Mouse (Mus musculus) heart, embryonic 14.5 days (tissue): ENCODE results near the gene Bhlhb9. TPM values are rescaled to one million over a fixed set of nuclear protein-coding genes. Genes with fewer than 3 reads are reported as not detected.
A peak's percentile ranks its signal among the peaks of the same experiment; 100 is the strongest.
"Not testable (repeated sequence)": the region's sequence is repeated elsewhere in the genome, so short reads cannot be mapped to it uniquely, and the experiment has no call there.

Source experiments
- ATAC-seq: fragments of 200-750 bp; cut with Nextera tagmentation; 2 replicates; pipeline ENCODE4 v1.8.0; 2017; ENCODE audit warnings: low read depth, moderate TSS enrichment; ENCODE audit not compliant: insufficient number of reproducible peaks, insufficient read depth, low FRiP score
- H3K27ac ChIP-seq, 2 experiments: fragments of 200-500 bp in 1 of 2; fragments of 300-500 bp in 1 of 2; sonication (generic) in 1 of 2; replicated peaks in 1 of 2; 2 replicates each; pipeline ENCODE4 v1.5.1; 2012 to 2014; ENCODE audit warnings: low read depth in 2 of 2, low read length in 2 of 2, control low read depth in 1 of 2, mild to moderate bottlenecking in 1 of 2, mixed read lengths in 1 of 2; ENCODE audit not compliant: control insufficient read depth in 1 of 2, insufficient read depth in 1 of 2
- H3K27me3 ChIP-seq: fragments of 300-500 bp; sonication (generic); 2 replicates; pipeline ENCODE4 v1.6.1; 2014; ENCODE audit warnings: mild to moderate bottlenecking, low read length, control low read depth; ENCODE audit not compliant: control insufficient read depth, insufficient read depth
- H3K36me3 ChIP-seq: fragments of 300-500 bp; sonication (generic); 2 replicates; pipeline ENCODE4 v1.6.1; 2014; ENCODE audit warnings: mild to moderate bottlenecking, control low read depth, low read length, mixed read lengths; ENCODE audit not compliant: control insufficient read depth, insufficient read depth
- H3K4me1 ChIP-seq, 2 experiments: fragments of 200-500 bp in 1 of 2; fragments of 300-500 bp in 1 of 2; sonication (generic) in 1 of 2; 2 replicates each; pipeline ENCODE4 v1.6.1; 2012 to 2014; ENCODE audit warnings: low read length in 2 of 2, control low read depth in 1 of 2, mixed read lengths in 1 of 2; ENCODE audit not compliant: control insufficient read depth in 2 of 2, insufficient read depth in 2 of 2
- H3K4me2 ChIP-seq: fragments of 300-500 bp; sonication (generic); 2 replicates; pipeline ENCODE4 v1.6.1; 2014; ENCODE audit warnings: mild to moderate bottlenecking, low read length
- H3K4me3 ChIP-seq, 2 experiments: fragments of 200-500 bp in 1 of 2; fragments of 300-500 bp in 1 of 2; sonication (generic) in 1 of 2; 2 replicates each; pipeline ENCODE4 v1.5.1; 2012 to 2014; ENCODE audit warnings: low read length in 2 of 2, mild to moderate bottlenecking in 2 of 2, control low read depth in 1 of 2, low read depth in 1 of 2, moderate library complexity in 1 of 2; ENCODE audit not compliant: control insufficient read depth in 1 of 2, insufficient read depth in 1 of 2
- H3K9ac ChIP-seq: fragments of 300-500 bp; sonication (generic); 2 replicates; pipeline ENCODE4 v1.6.1; 2014; ENCODE audit warnings: mild to moderate bottlenecking, low read length
- H3K9me3 ChIP-seq: fragments of 300-500 bp; sonication (generic); 2 replicates; pipeline ENCODE4 v1.6.1; 2016; ENCODE audit warnings: low read length, control low read depth; ENCODE audit not compliant: control insufficient read depth
- WGBS: fragments of 180-500 bp; shearing (Covaris S2); extraction: QIAGEN DNeasy Blood & Tissue Kit; methylation state at CpG from one replicate; pipeline ENCODE4 v1.1.7; 2014; 5-methylcytosine and 5-hydroxymethylcytosine counted together
- polyA plus RNA-seq: library from polyadenylated mRNA; unstranded; fragments of >200 nt; fragmentation: Nextera tagmentation; extraction: Ambion mirVana; gene quantifications from 2 replicates; pipeline ENCODE4 v1.2.1, GENCODE M21; 2014

Bhlhb9 gene
- polyA plus RNA-seq, 1 experiment from 2014 or later: 65.9 TPM

DNA sequence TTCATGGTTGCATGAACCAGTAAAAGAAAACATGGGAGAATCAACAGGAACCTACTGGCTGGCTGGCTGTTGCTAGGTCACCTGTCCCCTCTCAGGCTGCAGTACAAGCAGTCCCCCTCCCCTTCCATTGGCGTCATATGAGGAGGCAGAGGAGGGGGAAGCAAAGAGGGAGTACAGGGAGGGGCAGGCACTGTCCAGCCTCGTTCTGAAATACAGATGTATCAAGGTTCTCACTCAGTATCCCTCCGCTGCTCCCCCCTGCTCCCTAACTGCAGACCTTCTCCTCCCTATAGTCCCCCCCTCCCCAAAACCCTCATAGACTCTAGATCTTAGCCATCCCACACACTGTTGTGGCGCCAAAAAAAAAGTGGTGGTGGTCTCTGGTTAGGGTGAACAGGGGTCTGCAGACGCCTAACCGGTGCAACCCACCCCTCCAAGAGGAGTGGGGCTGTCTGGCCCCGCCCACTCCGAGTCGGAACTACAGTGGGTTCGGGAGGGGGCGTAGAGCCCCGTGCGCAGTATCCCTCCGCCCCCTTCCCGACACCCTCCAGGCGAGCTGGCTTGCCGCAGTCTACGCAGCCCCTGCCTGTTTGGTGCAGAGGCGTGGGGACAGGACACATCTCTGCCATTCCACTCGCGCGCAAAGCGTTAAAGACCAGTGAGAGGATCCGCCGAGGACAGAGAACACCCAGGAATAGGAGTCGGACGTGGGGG, 1.6 kb upstream of the Bhlhb9 start:
- H3K27ac ChIP-seq: peak overlapping the region in 1 of 2 experiments; percentile 47; a peak in 1 of 4 replicates
- not testable (repeated sequence) for H3K4me1 ChIP-seq, H3K27me3 ChIP-seq, H3K9me3 ChIP-seq
- peak overlapping the region; percentile 64 for H3K4me2 ChIP-seq
- WGBS: 17% methylated on average over 24 of the region's 27 CpGs
- peaks cover 19% of the 10 kb centered on the region for H3K36me3 ChIP-seq
- H3K4me3 ChIP-seq: peak overlapping the region; percentile 60 to 71
- peak overlapping the region; percentile 73 for H3K9ac ChIP-seq
- peak; percentile 86 for ATAC-seq

DNA sequence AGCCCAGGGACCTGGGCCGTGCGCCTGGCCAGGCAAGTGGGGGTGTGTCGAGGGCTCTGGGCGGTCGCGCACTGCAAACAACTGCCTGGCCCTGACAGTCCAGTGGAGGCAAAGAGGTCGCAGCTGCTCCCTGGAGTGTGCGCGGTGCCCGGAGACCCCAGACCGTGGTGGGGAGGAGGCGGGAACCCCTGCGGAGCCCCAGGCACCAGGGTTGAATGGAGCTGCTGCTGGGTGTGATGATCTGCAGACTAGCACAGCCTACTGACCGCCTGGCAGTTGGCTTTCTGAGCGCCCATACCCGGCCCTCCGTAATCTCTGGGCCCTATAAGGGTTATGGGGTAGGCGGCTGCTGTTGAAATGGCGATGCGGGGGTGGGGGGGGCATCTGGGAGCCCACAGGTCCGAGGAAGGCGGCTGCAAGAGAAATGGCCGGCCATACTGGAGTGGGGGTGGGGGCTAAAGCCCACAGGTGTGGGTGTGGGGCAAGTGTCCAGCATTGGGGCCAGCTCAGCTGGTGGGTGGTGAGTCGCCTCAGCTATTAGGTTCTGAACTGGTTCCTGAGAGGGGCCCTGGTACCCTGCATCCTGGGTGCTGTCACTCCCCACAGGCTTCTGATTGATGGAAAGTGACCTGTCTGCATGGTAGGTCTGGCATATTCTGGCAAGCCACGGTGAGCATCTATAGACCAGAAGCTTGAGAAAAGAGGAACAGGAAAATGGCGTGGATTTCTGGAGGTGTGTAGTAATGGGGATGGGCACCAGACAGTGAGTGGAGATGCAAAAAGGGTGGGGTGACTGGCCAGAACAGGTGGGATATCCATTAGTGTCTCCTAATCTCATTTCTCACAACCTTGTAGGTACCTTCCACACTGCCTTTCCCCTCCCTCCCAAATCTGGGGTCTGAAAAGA, 836 bp upstream of the Bhlhb9 start:
- 20% methylated on average over 24 of the region's 26 CpGs for WGBS
- peak overlapping the region; percentile 73 for H3K9ac ChIP-seq
- 0 out of 4 replicates have a peak overlapping the region, but pooled peaks of 1 of the 2 experiments have one; percentile 47 for H3K27ac ChIP-seq
- not testable (repeated sequence) for H3K9me3 ChIP-seq, H3K27me3 ChIP-seq, ATAC-seq, H3K4me1 ChIP-seq
- H3K36me3 ChIP-seq: peaks cover 27% of the 10 kb centered on the region
- peak overlapping the region; percentile 60 to 71 for H3K4me3 ChIP-seq
- peak overlapping the region; percentile 64 for H3K4me2 ChIP-seq

DNA sequence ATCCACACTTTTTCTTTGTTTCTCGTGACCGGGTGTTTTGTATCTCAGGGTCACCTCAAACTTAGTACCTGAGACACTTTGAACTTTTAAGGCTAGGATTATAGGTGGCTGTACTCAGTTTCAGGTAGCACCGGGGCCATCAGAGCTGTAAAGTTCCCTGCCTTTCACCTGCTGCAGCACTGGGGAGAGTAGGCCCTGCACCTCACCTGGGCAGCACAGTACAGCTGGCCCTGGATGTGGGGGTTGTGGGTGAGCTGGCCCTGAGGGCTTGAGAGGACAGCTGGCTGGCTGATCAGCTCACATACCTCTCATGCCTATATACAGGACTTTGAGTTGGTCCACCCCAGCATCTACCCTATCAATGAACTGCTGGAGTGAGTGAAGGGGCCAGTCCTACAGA, 6.8 kb downstream of the Bhlhb9 start:
- Histone ChIP-seq H3K4me2 (no peak overlapping the region), H3K4me1 (no peaks in the 10 kb centered on the region), H3K27me3 (no peaks in the 10 kb centered on the region), H3K27ac (no peak overlapping the region), H3K4me3 (no peak overlapping the region), H3K9ac (no peak overlapping the region), H3K36me3 (peaks cover 29% of the 10 kb centered on the region), H3K9me3 (no peaks in the 10 kb centered on the region)
- no peak for ATAC-seq
- WGBS: 85% methylated on average over 3 of the region's 3 CpGs

DNA sequence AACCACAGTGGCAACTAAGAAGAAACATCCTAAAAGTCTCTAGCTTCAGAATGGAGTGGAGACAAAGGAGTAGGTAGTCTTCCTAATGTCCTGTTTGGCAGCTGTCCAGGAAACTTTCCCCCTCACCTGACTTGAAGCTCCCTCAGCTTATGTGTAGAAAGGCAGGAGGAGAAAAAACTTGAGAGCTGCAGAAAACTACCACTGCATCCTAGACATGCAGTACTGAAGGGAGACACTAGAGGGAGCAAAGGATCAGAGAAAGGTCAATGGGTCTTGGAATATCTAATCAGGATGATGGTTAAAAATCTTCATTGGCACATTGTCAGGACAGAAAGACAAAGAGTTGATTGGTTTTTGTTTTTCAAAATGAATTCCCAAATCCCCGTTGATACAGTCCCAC, 8.4 kb downstream of the Bhlhb9 start:
- WGBS: 14% methylated on average over 1 of the region's 1 CpGs
- no peak overlapping the region for H3K9ac ChIP-seq
- H3K4me3 ChIP-seq: no peak overlapping the region
- no peak for ATAC-seq
- peaks cover 15% of the 10 kb centered on the region; the same call in 1 of the 2 replicates for H3K36me3 ChIP-seq
- H3K4me2 ChIP-seq: no peak overlapping the region
- H3K27ac ChIP-seq: no peak overlapping the region
- no peaks in the 10 kb centered on the region for H3K9me3 ChIP-seq
- no peaks in the 10 kb centered on the region for H3K27me3 ChIP-seq
- H3K4me1 ChIP-seq: no peaks in the 10 kb centered on the region

DNA sequence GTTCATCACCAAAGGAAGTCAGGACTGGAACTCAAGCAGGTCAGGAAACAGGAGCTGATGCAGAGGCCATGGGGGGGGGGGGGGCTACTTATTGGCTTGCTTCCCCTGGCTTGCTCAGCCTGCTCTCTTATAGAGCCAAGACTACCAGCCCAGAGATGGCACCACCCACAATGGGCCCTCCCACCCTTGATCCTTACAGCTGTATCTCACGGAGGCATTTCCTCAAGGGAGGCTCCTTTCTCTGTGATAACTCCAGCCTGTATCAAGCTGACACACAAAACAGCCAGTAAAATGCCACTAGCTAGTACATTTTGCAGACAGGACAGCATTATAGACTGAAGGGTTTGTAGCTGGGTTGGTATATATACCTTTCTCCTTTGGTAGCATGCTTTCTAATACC, 38.5 kb downstream of the Bhlhb9 start:
- WGBS: 9% methylated on average over 1 of the region's 1 CpGs
- H3K9me3 ChIP-seq, H3K36me3 ChIP-seq, H3K4me2 ChIP-seq, H3K27ac ChIP-seq, ATAC-seq, H3K4me1 ChIP-seq, H3K27me3 ChIP-seq, H3K9ac ChIP-seq, H3K4me3 ChIP-seq: not testable (repeated sequence)

DNA sequence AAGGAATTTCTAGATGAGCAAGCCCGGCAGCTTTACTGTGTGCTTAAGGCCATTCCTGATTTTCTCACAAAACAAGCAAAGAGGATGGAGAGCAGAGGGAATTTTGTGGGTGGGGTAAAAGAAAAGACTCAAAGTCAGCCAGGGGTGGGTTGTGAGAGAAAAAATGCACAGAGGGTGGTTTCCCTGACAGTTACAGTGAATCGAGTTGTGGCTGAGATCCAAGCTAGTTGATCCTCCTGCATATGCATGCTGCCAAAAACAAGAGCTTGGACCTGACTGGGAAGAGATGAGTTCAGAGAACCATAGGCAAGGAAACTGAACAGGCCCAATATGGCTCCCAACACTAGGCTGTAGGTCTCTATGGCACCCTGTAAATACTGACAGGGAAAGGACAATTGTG, 40.5 kb downstream of the Bhlhb9 start:
- no peaks in the 10 kb centered on the region for H3K9me3 ChIP-seq
- H3K27me3 ChIP-seq: no peaks in the 10 kb centered on the region
- 55% methylated on average over 2 of the region's 2 CpGs for WGBS
- no peak overlapping the region for H3K4me2 ChIP-seq
- H3K4me1 ChIP-seq: no peaks in the 10 kb centered on the region; a peak in 1 of 4 replicates
- H3K36me3 ChIP-seq: 0 out of 2 replicates have a peak, but pooled peaks cover 10% of the 10 kb centered on the region
- H3K9ac ChIP-seq: no peak overlapping the region
- ATAC-seq: no peak
- no peak overlapping the region for H3K4me3 ChIP-seq
- no peak overlapping the region for H3K27ac ChIP-seq

DNA sequence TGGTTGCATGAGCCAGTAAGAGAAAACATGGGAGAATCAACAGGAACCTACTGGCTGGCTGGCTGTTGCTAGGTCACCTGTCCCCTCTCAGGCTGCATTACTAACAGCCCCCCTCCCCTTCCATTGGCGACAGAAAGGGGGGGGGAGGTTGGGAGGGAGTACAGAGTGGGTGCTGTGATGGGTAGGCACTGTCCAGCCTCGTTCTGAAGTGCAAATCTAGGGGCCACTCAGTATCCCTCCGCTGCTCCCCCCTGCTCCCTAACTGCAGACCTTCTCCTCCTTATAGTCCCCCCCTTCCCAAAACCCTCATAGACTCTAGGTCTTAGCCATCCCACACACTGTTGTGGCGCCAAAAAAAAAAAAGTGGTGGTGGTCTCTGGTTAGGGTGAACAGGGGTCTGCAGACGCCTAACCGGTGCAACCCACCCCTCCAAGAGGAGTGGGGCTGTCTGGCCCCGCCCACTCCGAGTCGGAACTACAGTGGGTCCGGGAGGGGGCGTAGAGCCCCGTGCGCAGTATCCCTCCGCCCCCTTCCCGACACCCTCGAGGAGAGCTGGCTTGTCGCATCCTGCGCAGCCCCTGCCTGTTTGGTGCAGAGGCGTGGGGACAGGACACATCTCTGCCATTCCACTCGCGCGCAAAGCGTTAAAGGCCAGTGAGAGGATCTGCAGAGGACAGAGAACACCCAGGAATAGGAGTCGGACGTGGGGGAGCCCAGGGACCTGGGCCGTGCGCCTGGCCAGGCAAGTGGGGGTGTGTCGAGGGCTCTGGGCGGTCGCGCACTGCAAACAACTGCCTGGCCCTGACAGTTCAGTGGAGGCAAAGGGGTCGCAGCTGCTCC, 41.3 kb downstream of the Bhlhb9 start, which contains the start of gene Gprasp2:
TSS of gene Gprasp2 (plus strand) at position 514 of the 840 bp plus-strand sequence.
- not testable (repeated sequence) for H3K27me3 ChIP-seq, H3K4me1 ChIP-seq, H3K9me3 ChIP-seq, H3K36me3 ChIP-seq, H3K27ac ChIP-seq
- H3K9ac ChIP-seq: peak within 1 kb of the TSS; percentile 70
- peak within 1 kb of the TSS; percentile 72 for H3K4me2 ChIP-seq
- peak; percentile 61; the same call in 1 of the 2 replicates for ATAC-seq
- peak within 1 kb of the TSS; percentile 47 to 63 for H3K4me3 ChIP-seq
- 20% methylated on average over 28 of the region's 32 CpGs for WGBS
